Mouse (Mus musculus): ENCODE results near the gene Slc7a4. TPM values are rescaled to one million over a fixed set of nuclear protein-coding genes. Genes with fewer than 3 reads are reported as not detected.

Slc7a4 gene
- total and polyA plus RNA-seq, 3 experiments: 1.3 TPM; not detected in 2

DNA sequence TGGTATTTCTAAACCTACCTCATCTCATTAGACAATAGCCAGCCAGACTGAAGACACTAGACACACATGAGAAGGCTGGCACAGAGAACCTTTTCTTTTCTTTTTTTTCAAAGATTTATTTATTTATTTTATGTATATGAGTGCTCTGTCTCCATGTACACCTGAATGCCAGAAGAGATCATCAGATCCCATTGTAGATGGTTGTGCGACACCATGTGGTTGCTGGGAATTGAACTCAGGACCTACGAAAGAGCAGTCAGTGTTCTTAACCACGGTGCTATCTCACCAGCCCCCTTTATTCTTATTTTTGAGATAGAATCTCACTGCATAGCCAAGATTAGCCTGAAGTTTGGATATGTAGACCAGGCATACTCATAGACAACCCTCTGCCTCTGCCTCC, 46.4 kb downstream of the Slc7a4 start:
- H3K4me2 ChIP-seq (ENCODE audit: insufficient read depth, low read depth, poor library complexity, severe bottlenecking): no peak overlapping the region
- H3K79me2 ChIP-seq (replicated peaks; ENCODE audit: control insufficient read depth, extremely low read depth, insufficient read depth, poor library complexity, severe bottlenecking): no peaks in the 10 kb centered on the region
- H3K9ac ChIP-seq (ENCODE audit: insufficient read depth, low read depth): no peak overlapping the region
- dilution Hi-C loops (cut with MboI; ENCODE audit: extremely low pct_ligation_motif_present, extremely low pct_unique_long_range_greater_than_20kb, low sequenced_read_pairs): no loop called here
- H3K9me3 ChIP-seq (replicated peaks; ENCODE audit: low read length): peaks cover 2% of the 10 kb centered on the region
- H3K4me1 ChIP-seq (ENCODE audit: control insufficient read depth in 1 of 2, insufficient read depth in 2 of 2): peaks cover 0 to 10% of the 10 kb centered on the region in 2 experiments; a peak in 2 of 4 replicates
- DNase-seq (ENCODE audit: extremely low read depth): no peak
- H3K36me3 ChIP-seq (replicated peaks in 1 of 2; ENCODE audit: control insufficient read depth in 1 of 2, insufficient read depth in 1 of 2, low read length in 1 of 2): no peaks in the 10 kb centered on the region
- H3K4me3 ChIP-seq (replicated peaks in 1 of 3; ENCODE audit: low read depth in 2 of 3, low read length in 2 of 3, poor library complexity in 1 of 3): no peak overlapping the region
- no peak overlapping the region for H3K27ac ChIP-seq (ENCODE audit: insufficient read depth, low read depth)
- no peak for TF ChIP-seq MAX (IDR thresholded peaks at IDR 0.05; ENCODE audit: low read length)
- TF ChIP-seq ELF1 (IDR thresholded peaks at IDR 0.05; ENCODE audit: low read depth, low read length): no peak
- TF ChIP-seq ETS1 (conservative IDR thresholded peaks at IDR 0.05; ENCODE audit: low read depth, low read length): no peak
- no peak for TF ChIP-seq MXI1 (IDR thresholded peaks at IDR 0.05; ENCODE audit: low read depth, low read length)
- no peak for TF ChIP-seq PAX5 (IDR thresholded peaks at IDR 0.05; ENCODE audit: low read length)
- no peak for TF ChIP-seq RCOR1 (conservative IDR thresholded peaks at IDR 0.05; ENCODE audit: low read depth, low read length)
- TF ChIP-seq CTCF (conservative IDR thresholded peaks at IDR 0.05 in 1 of 2, IDR thresholded peaks at IDR 0.05 in 1 of 2; ENCODE audit: low read depth in 2 of 2, low read length in 2 of 2): no peak
- TF ChIP-seq BHLHE40 (IDR thresholded peaks at IDR 0.05; ENCODE audit: low read depth, low read length): no peak
- TF ChIP-seq JUN (IDR thresholded peaks at IDR 0.05; ENCODE audit: insufficient read depth, low read depth, low read length): no peak
- no peak for TF ChIP-seq RAD21 (IDR thresholded peaks at IDR 0.05; ENCODE audit: low read depth, low read length)
- no peak for TF ChIP-seq NRF1 (IDR thresholded peaks at IDR 0.05; ENCODE audit: low read depth, low read length)
- TF ChIP-seq SIN3A (IDR thresholded peaks at IDR 0.05; ENCODE audit: low read length): no peak
- TF ChIP-seq NELFE (IDR thresholded peaks at IDR 0.05; ENCODE audit: low read depth, low read length): no peak
- no peak for TF ChIP-seq POLR2AphosphoS2 (IDR thresholded peaks at IDR 0.05; ENCODE audit: low read depth, low read length)
- TF ChIP-seq MEF2A (IDR thresholded peaks at IDR 0.05; ENCODE audit: borderline replicate concordance, low read depth, low read length): no peak
- TF ChIP-seq SMC3 (IDR thresholded peaks at IDR 0.05; ENCODE audit: low read depth, low read length): no peak
- no peak for TF ChIP-seq MAZ (IDR thresholded peaks at IDR 0.05; ENCODE audit: low read depth, low read length)
- TF ChIP-seq ZMIZ1 (IDR thresholded peaks at IDR 0.05; ENCODE audit: low read depth, low read length): no peak
- no peak for TF ChIP-seq IRF4 (IDR thresholded peaks at IDR 0.05; ENCODE audit: low read depth, low read length)
- H3K27me3 ChIP-seq (replicated peaks): peaks cover 26% of the 10 kb centered on the region
- in situ Hi-C loops (cut with MboI; ENCODE audit: low pct_ligation_motif_present, low pct_unique_long_range_greater_than_20kb, low sequenced_read_pairs): loop anchor here (10.0 kb wide), 1 partner anchor 332 kb away; the partner anchor contains the start of genes Rimbp3 and Ube2l3

DNA sequence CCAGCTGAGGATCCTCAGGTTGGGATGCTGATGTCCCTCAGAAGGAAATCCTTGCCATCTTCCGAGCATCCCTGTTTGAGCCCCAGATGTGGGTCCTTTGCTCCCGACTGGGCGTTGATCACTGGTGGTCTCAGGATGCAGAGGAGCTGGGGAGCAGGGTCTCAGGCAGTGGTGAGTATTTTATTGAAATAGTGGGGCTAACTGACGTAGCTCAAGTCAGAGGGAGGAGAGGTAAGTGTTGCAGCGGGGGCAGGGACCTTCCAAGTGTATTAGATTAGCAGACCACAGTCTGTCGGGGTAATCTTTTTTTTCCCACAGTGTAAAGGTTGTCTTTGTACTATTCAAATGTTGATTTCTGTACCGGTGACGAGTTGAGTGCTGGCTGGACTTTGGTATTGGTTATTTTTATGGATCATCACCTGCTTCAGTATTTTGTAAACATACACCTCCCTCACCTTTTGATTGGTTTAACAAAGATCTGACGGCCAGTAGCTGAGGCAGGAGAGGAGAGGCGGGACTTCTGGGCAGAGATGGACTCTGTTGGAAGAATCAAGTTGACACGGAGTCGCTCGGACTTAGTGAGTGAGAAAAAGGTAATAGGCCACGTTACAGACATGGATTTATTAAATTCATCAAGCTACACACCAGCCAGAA, 50.2 kb downstream of the Slc7a4 start:
- no peak overlapping the region for H3K27ac ChIP-seq (ENCODE audit: insufficient read depth, low read depth)
- dilution Hi-C loops (cut with MboI; ENCODE audit: extremely low pct_ligation_motif_present, extremely low pct_unique_long_range_greater_than_20kb, low sequenced_read_pairs): no loop called here

More for the DNA sequence above, 50.2 kb downstream of the Slc7a4 start:
- no peak for TF ChIP-seq EP300 (IDR thresholded peaks at IDR 0.05; ENCODE audit: low read length)
- no peak for TF ChIP-seq TCF12 (IDR thresholded peaks at IDR 0.05; ENCODE audit: low read depth, low read length)
- no peak for TF ChIP-seq MAX (IDR thresholded peaks at IDR 0.05; ENCODE audit: low read length)
- no peak for TF ChIP-seq ZKSCAN1 (IDR thresholded peaks at IDR 0.05; ENCODE audit: borderline replicate concordance, low read depth, low read length)
- no peak for TF ChIP-seq ELF1 (IDR thresholded peaks at IDR 0.05; ENCODE audit: low read depth, low read length)
- TF ChIP-seq SIN3A (IDR thresholded peaks at IDR 0.05; ENCODE audit: low read length): no peak
- TF ChIP-seq NELFE (IDR thresholded peaks at IDR 0.05; ENCODE audit: low read depth, low read length): no peak
- TF ChIP-seq MXI1 (IDR thresholded peaks at IDR 0.05; ENCODE audit: low read depth, low read length): no peak
- TF ChIP-seq JUN (IDR thresholded peaks at IDR 0.05; ENCODE audit: insufficient read depth, low read depth, low read length): no peak
- TF ChIP-seq UBTF (IDR thresholded peaks at IDR 0.05; ENCODE audit: low read depth, low read length): no peak
- no peak for TF ChIP-seq CHD2 (IDR thresholded peaks at IDR 0.05; ENCODE audit: low read length)
- no peak for TF ChIP-seq E2F4 (IDR thresholded peaks at IDR 0.05; ENCODE audit: insufficient replicate concordance, low read depth, low read length)
- TF ChIP-seq GABPA (IDR thresholded peaks at IDR 0.05; ENCODE audit: insufficient replicate concordance, low read depth, low read length): no peak
- TF ChIP-seq ZC3H11A (IDR thresholded peaks at IDR 0.05; ENCODE audit: low read depth, low read length): no peak
- in situ Hi-C loops (cut with MboI; ENCODE audit: low pct_ligation_motif_present, low pct_unique_long_range_greater_than_20kb, low sequenced_read_pairs): loop anchor here (5.0 to 10.0 kb wide), 2 partner anchors 126 to 328 kb away; partner anchors contain the start of genes Pi4ka, Rimbp3, Snap29 and Ube2l3
- no peaks in the 10 kb centered on the region for H3K27me3 ChIP-seq (replicated peaks)
- DNase-seq (ENCODE audit: extremely low read depth): no peak
- H3K79me2 ChIP-seq (replicated peaks; ENCODE audit: control insufficient read depth, extremely low read depth, insufficient read depth, poor library complexity, severe bottlenecking): peaks cover 11% of the 10 kb centered on the region; the same call in 1 of the 2 replicates
- H3K9ac ChIP-seq (ENCODE audit: insufficient read depth, low read depth): no peak overlapping the region
- peaks cover 11 to 13% of the 10 kb centered on the region in 2 experiments for H3K36me3 ChIP-seq (replicated peaks in 1 of 2; ENCODE audit: control insufficient read depth in 1 of 2, insufficient read depth in 1 of 2, low read length in 1 of 2)
- H3K9me3 ChIP-seq (replicated peaks; ENCODE audit: low read length): peaks cover 2% of the 10 kb centered on the region
- no peak overlapping the region for H3K4me2 ChIP-seq (ENCODE audit: insufficient read depth, low read depth, poor library complexity, severe bottlenecking)
- H3K4me1 ChIP-seq (ENCODE audit: control insufficient read depth in 1 of 2, insufficient read depth in 2 of 2): peaks cover 5 to 33% of the 10 kb centered on the region in 2 experiments; a peak in 2 of 4 replicates
- H3K4me3 ChIP-seq (replicated peaks in 1 of 3; ENCODE audit: low read depth in 2 of 3, low read length in 2 of 3, poor library complexity in 1 of 3): no peak overlapping the region
